Mouse (Mus musculus) gastrocnemius, postnatal 25 days (tissue): ENCODE data around the gene Ntrk2. TPM values are rescaled to one million over a fixed set of nuclear protein-coding genes. Genes with fewer than 3 reads are reported as not detected.

Experiments
- DNase-seq: peaks from one replicate; pipeline ENCODE4 v3.0.0; 2022
- long read RNA-seq, 2 experiments: library from polyadenylated mRNA; stranded (forward); transcript quantifications; one replicate each; pipeline ENCODE4 v2.0.0; 2021
- total RNA-seq, 2 experiments: library from RNA; stranded (reverse); gene quantifications; 1 replicate in 1 of 2; 2 replicates in 1 of 2; pipeline ENCODE4 v1.2.3; 2021

Ntrk2 gene
- total RNA-seq: 1 to 10 TPM; 3.3 to 9.0 TPM
- long read RNA-seq, experiment 1, partial matches to known transcripts: 0 of 2 reads
- long read RNA-seq, experiment 1, other reads (novel, unspliced or antisense): 1 of 2 reads
- long read RNA-seq, experiment 2, full-length matches to known transcripts: 1 of 7 reads
- long read RNA-seq, experiment 2, partial matches to known transcripts: 1 of 7 reads
- long read RNA-seq, experiment 2, other reads (novel, unspliced or antisense): 5 of 7 reads

GRCm38 (mm10) chr13:58806397-58806892 is at the start of gene Ntrk2:
TSS of gene Ntrk2 (plus strand) at chr13:58806569.
- peak; percentile 74 for DNase-seq

- no peak for DNase-seq
Observed at GRCm38 (mm10) chr13:58761003-58761630, 45.3 kb upstream of the Ntrk2 start.

DNA sequence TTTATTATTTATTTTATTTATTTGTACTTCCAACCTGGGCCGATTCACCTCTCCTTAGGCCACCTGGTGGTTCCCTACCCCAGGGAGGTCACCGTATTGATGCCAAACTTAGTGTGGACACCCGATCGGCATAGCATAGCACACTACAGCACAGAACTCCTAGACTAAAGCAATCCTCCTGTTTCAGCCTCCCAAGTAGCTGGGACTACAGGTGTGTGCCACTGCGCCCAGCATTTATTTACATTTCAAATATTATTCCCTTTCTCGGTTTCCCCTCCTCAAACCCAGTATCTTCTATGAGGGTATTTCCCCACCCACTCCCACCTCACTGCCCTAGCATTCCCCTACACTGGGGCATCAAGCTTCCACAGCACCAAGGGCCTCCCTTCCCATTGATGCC is 38.1 kb upstream of the Ntrk2 start:
- no peak for DNase-seq

DNA sequence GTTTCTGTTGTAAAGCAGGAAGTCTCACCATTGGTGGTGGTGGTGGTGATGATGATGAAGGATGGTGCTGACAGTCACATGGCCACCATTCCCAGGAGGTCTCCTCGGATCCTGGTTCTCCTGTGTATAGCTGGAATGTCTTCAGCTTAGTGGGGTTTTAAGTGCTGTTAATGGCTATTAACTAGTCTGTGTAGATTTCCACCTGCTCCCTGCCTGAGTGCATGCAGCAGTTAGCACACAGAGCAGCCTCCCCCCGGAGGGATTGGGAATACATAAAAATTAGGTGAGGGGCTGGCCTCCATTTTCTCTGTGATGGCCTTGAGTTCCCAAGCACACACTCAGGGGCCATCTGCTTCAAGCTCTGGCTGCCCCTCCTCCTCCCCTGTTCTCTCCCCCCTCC is 36.9 kb upstream of the Ntrk2 start:
- no peak for DNase-seq

DNA sequence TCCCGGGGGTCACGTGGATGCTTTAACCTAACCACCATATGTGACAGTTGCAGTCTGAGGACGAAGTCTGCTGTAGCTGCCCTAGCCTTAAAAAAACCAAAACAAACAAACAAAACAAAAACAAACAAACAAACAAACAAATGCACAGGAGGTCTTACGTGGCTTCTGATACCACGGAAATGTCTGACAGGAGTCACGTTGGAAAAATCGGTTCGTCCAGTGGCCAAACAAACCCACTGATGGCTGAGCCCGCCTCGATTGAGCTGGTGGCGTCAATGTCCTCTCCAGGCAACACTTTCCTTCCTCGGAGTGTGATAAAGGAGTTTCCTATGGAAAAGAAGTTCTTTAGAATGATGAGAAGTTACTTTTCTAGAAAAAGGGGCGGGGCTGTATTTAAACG is 27.1 kb upstream of the Ntrk2 start:
- no peak for DNase-seq

- no peak for DNase-seq
Observed at GRCm38 (mm10) chr13:58786476-58786875, 19.9 kb upstream of the Ntrk2 start.

- no peak for DNase-seq
Observed at GRCm38 (mm10) chr13:58790741-58791140, 15.6 kb upstream of the Ntrk2 start.

DNA sequence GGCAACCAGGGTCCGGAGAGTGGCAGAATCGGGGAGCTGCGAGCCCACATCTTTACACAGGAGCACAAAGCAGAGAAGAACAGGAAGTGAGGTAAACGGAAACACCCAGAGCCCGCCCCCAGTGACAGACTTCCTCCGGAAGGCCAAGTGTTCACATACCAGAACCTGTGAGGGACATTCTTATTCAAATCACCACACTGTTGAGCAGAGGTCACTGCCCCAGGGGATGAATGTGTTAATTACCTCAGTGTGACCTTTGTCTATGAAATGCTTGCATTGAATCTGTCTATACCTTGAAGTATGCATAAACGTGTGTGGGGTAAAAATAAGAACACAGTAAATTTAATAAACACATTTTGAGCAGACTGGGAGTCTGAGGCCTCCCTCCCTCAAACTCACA is 9.0 kb upstream of the Ntrk2 start:
- no peak for DNase-seq

DNA sequence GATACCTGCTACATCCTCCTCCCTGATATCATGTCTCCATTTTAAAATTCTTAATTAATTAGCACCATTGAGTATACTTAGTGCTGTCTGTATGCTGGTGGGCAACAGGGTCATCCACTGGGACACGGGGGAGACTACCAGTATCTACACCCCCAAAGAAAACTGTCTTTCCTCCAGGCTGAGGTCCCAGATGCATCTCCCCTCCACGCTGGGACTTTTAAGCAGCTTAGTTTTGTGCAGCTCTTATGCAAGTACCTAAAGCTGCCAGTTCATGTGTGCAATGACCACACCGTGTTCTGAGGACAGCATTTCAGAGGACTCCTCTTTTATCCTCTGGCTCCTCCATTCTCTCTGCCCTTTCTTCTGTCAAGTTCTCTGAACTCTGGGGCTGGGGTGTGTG is 5.1 kb upstream of the Ntrk2 start:
- no peak for DNase-seq

DNA sequence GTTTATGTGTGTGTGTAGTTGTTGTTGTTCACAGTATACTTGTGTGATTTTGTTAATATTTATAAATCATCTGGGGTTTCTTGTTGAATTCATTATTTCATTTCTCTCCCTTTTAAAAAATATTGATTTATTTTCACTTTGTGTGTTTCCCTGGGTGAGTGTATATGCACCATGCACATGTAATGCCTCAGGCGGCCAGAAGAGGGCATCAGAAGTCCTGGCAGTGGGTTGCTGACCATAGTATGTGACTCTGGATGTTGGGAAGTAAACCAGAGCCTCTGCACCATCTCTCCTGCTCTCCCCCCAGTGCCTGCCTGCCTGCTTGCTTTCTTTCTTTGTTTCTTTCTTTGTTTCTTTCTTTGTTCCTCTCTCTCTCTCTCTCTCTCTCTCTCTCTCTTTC is 2.5 kb upstream of the Ntrk2 start:
- DNase-seq: no peak

GRCm38 (mm10) chr13:58805833-58806232 is 536 bp upstream of the Ntrk2 start:
- DNase-seq: no peak

- no peak for DNase-seq
Observed at GRCm38 (mm10) chr13:58806896-58807628, 693 bp downstream of the Ntrk2 start.

DNA sequence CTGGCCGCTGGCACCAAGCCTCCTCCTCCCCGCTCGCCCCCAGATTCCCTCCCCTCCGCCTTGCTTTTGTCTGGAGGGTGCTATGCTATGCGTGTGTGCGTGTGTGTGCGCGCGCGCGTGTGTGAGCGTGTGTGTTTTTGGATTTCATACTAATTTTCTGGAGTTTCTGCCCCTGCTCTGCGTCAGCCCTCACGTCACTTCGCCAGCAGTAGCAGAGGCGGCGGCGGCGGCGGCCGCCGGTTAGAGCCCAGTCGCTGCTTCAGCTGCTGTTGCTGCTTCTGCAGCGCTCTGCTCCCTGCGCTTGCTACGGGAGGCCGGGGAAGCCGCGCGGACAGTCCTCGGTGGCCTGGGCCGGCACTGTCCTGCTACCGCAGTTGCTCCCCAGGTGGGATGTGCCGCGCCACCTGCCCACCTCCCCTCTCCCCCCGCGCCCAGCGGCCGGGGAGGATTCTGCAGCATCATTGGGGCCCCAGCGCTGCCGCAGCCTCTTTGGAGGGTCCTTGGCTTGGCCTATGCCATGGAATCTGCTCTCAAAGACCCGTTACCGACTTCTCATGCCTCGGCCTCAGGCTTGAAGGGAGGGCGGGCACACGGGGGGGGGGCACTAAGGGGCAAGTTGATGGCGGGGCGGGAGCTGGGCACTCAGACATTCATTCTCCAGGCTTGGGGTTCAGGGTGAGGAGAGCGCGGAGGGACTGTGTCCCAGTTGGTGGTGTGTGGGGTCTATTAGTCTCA is 1.4 kb downstream of the Ntrk2 start:
- peak; percentile 22 for DNase-seq

GRCm38 (mm10) chr13:58808381-58808821 is 2.0 kb downstream of the Ntrk2 start:
- peak; percentile 12 for DNase-seq

DNA sequence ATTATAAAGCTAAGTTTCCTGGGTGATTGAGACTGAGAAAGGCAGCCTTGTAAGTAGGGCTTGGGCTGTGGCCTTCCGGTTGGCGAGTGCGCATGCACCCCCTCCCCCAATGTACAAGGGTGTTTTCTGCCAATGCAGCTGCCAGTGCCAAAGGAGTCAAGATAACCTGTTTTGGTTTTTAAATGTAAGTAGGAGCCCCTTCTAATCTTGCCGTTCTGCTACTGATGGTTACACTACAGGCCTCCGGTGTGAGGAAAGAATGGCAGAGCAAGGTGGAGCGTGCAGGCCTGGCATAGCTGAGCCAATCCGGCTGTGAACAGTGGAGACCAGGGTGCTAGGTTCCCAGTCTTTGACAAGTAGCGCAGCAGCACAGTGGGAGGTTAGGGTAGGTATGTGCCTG is 3.6 kb downstream of the Ntrk2 start:
- DNase-seq: no peak

- no peak for DNase-seq
Observed at GRCm38 (mm10) chr13:58824752-58825151, 18.4 kb downstream of the Ntrk2 start.

GRCm38 (mm10) chr13:58826356-58827197 is 20.2 kb downstream of the Ntrk2 start:
- DNase-seq: no peak

DNA sequence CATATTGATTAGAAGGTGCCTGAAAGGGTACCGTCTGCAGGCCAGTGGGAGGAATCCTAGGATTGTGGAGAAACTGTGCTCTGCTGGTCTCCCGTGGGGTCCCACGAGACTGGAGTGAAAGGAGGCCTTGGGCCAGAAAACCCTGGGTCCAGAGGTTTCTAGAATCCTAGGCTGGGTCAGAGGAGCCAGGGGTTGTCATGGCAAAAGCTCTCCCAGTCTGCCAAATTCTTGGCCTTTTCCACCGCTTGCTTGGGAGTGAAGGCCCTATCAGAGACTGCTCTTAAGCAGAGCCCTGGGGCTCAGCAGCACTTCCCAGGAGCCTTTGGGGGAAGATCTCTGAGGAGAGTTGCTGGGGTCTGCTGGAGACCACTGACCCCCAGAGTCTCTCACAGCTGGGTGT is 25.6 kb downstream of the Ntrk2 start:
- no peak for DNase-seq

GRCm38 (mm10) chr13:58834726-58835125 is 28.4 kb downstream of the Ntrk2 start:
- DNase-seq: no peak

- no peak for DNase-seq
Observed at GRCm38 (mm10) chr13:58836891-58837290, 30.5 kb downstream of the Ntrk2 start.

- DNase-seq: peak; percentile 37
Observed at GRCm38 (mm10) chr13:58838110-58838509, 31.7 kb downstream of the Ntrk2 start.
